Mouse (Mus musculus) MEL (cell line): ENCODE results near the gene Tmeff1. TPM values are rescaled to one million over a fixed set of nuclear protein-coding genes. Genes with fewer than 3 reads are reported as not detected.

Experiments used
- DNase-seq: peaks from one replicate; pipeline ENCODE4 v3.0.0; 2011; ENCODE audit warnings: low read depth, low spot score
- H3K27ac ChIP-seq: 2 replicates; pipeline ENCODE4 v1.5.1; 2012; ENCODE audit warnings: low read depth, mild to moderate bottlenecking, control low read depth, low read length, moderate library complexity; ENCODE audit not compliant: control insufficient read depth
- H3K27me3 ChIP-seq, 2 experiments: fragments of 150-350 bp in 1 of 2; sonication (generic) in 1 of 2; 2 replicates each; pipeline ENCODE4 v1.6.1; 2012; ENCODE audit warnings: low read length in 2 of 2, mild to moderate bottlenecking in 2 of 2, improper control_type of control experiment in 1 of 2, moderate library complexity in 1 of 2; ENCODE audit not compliant: insufficient read depth in 2 of 2, control insufficient read depth in 1 of 2
- H3K36me3 ChIP-seq, 2 experiments: 2 replicates each; pipeline ENCODE4 v1.6.1; 2012 to 2014; ENCODE audit warnings: low read length in 2 of 2, improper control_type of control experiment in 1 of 2, inconsistent platforms in 1 of 2, mild to moderate bottlenecking in 1 of 2; ENCODE audit not compliant: insufficient read depth in 2 of 2, control insufficient read depth in 1 of 2
- H3K4me1 ChIP-seq, 2 experiments: fragments of 150-350 bp in 1 of 2; sonication (generic) in 1 of 2; 2 replicates each; pipeline ENCODE4 v1.6.1; 2012; ENCODE audit warnings: low read length in 2 of 2, improper control_type of control experiment in 1 of 2, mild to moderate bottlenecking in 1 of 2; ENCODE audit not compliant: insufficient read depth in 2 of 2, control insufficient read depth in 1 of 2
- H3K4me3 ChIP-seq, 2 experiments: fragments of 150-350 bp in 1 of 2; sonication (generic) in 1 of 2; 2 replicates each; pipeline ENCODE4 v1.5.1; 2012; ENCODE audit warnings: low read depth in 2 of 2, low read length in 2 of 2, mild to moderate bottlenecking in 2 of 2, moderate library complexity in 2 of 2, control low read depth in 1 of 2, improper control_type of control experiment in 1 of 2; ENCODE audit not compliant: control insufficient read depth in 1 of 2, insufficient read depth in 1 of 2
- H3K79me2 ChIP-seq: 2 replicates; pipeline ENCODE4 v1.6.1; 2012; ENCODE audit warnings: mild to moderate bottlenecking, low read length, moderate library complexity; ENCODE audit not compliant: control insufficient read depth, poor library complexity, insufficient read depth
- H3K9ac ChIP-seq: 2 replicates; pipeline ENCODE4 v1.6.1; 2012; ENCODE audit warnings: low read depth, mild to moderate bottlenecking, control low read depth, low read length, moderate library complexity; ENCODE audit not compliant: control insufficient read depth, poor library complexity, severe bottlenecking
- H3K9me3 ChIP-seq: fragments of 150-350 bp; sonication (generic); replicated peaks from 2 replicates; pipeline ENCODE4 v1.6.1; 2012; ENCODE audit warnings: mild to moderate bottlenecking, low read length, improper control_type of control experiment, moderate library complexity; ENCODE audit not compliant: insufficient read depth
- BHLHE40 ChIP-seq: IDR thresholded peaks from 2 replicates; pipeline ENCODE4 v1.6.1; 2012; ENCODE audit warnings: low read depth, mild to moderate bottlenecking, inconsistent platforms, low read length, improper control_type of control experiment, borderline replicate concordance
- CHD1 ChIP-seq: IDR thresholded peaks from 2 replicates; pipeline ENCODE4 v1.6.1; 2012; ENCODE audit warnings: low read depth, mild to moderate bottlenecking, inconsistent platforms, low read length, improper control_type of control experiment
- CHD2 ChIP-seq: IDR thresholded peaks from 2 replicates; pipeline ENCODE4 v1.6.1; 2011; ENCODE audit warnings: low read length, improper control_type of control experiment
- CTCF ChIP-seq, 3 experiments: IDR thresholded peaks in 2 of 3; conservative IDR thresholded peaks in 1 of 3; 2 replicates each; pipeline ENCODE4 v1.5.1; 2011 to 2012; ENCODE audit warnings: low read length in 3 of 3, low read depth in 2 of 3, mild to moderate bottlenecking in 2 of 3, improper control_type of control experiment in 1 of 3, inconsistent platforms in 1 of 3, mixed read lengths in 1 of 3, moderate library complexity in 1 of 3; ENCODE audit not compliant: control insufficient read depth in 1 of 3, insufficient read depth in 1 of 3, poor library complexity in 1 of 3, severe bottlenecking in 1 of 3
- E2F4 ChIP-seq: IDR thresholded peaks from 2 replicates; pipeline ENCODE4 v1.6.1; 2011; ENCODE audit warnings: low read depth, low read length, improper control_type of control experiment, borderline replicate concordance
- ELF1 ChIP-seq: IDR thresholded peaks from 2 replicates; pipeline ENCODE4 v1.6.1; 2014; ENCODE audit warnings: low read depth, mild to moderate bottlenecking, inconsistent platforms, low read length, improper control_type of control experiment, moderate library complexity
- ETS1 ChIP-seq: IDR thresholded peaks from 2 replicates; pipeline ENCODE4 v1.6.1; 2012; ENCODE audit warnings: low read depth, mild to moderate bottlenecking, inconsistent platforms, low read length, improper control_type of control experiment, moderate library complexity
- GATA1 ChIP-seq: IDR thresholded peaks from 2 replicates; pipeline ENCODE4 v1.6.1; 2011; ENCODE audit warnings: low read depth, low read length, improper control_type of control experiment
- HCFC1 ChIP-seq: IDR thresholded peaks from 2 replicates; pipeline ENCODE4 v1.6.1; 2012; ENCODE audit warnings: low read depth, mild to moderate bottlenecking, inconsistent platforms, low read length, improper control_type of control experiment, moderate library complexity
- JUND ChIP-seq: IDR thresholded peaks from 2 replicates; pipeline ENCODE4 v1.6.1; 2011; ENCODE audit warnings: low read depth, mild to moderate bottlenecking, improper control_type of control experiment, low read length
- MAFK ChIP-seq: IDR thresholded peaks from 2 replicates; pipeline ENCODE4 v1.6.1; 2011; ENCODE audit warnings: low read depth, mild to moderate bottlenecking, low read length, improper control_type of control experiment, borderline replicate concordance
- MAZ ChIP-seq: IDR thresholded peaks from 2 replicates; pipeline ENCODE4 v1.6.1; 2012; ENCODE audit warnings: low read depth, mild to moderate bottlenecking, inconsistent platforms, low read length, improper control_type of control experiment
- MYC ChIP-seq: IDR thresholded peaks from 2 replicates; pipeline ENCODE4 v1.6.1; 2011; ENCODE audit warnings: low read depth, mild to moderate bottlenecking, low read length, improper control_type of control experiment, moderate library complexity
- NELFE ChIP-seq: IDR thresholded peaks from 2 replicates; pipeline ENCODE4 v1.6.1; 2011; ENCODE audit warnings: low read depth, low read length, improper control_type of control experiment
- NRF1 ChIP-seq: IDR thresholded peaks from 2 replicates; pipeline ENCODE4 v1.6.1; 2014; ENCODE audit warnings: low read depth, mild to moderate bottlenecking, inconsistent platforms, low read length, improper control_type of control experiment, moderate library complexity; ENCODE audit not compliant: poor library complexity, insufficient read depth, severe bottlenecking
- RCOR1 ChIP-seq: IDR thresholded peaks from 2 replicates; pipeline ENCODE4 v1.6.1; 2012; ENCODE audit warnings: low read depth, mild to moderate bottlenecking, inconsistent platforms, low read length, improper control_type of control experiment
- SIN3A ChIP-seq: IDR thresholded peaks from 2 replicates; pipeline ENCODE4 v1.6.1; 2012; ENCODE audit warnings: low read length, improper control_type of control experiment, inconsistent platforms
- SMC3 ChIP-seq: IDR thresholded peaks from 2 replicates; pipeline ENCODE4 v1.6.1; 2011; ENCODE audit warnings: low read depth, low read length, improper control_type of control experiment
- TAL1 ChIP-seq: IDR thresholded peaks from 2 replicates; pipeline ENCODE4 v1.6.1; 2012; ENCODE audit warnings: mild to moderate bottlenecking, inconsistent platforms, low read length, moderate library complexity, mixed read lengths
- TCF12 ChIP-seq: IDR thresholded peaks from 2 replicates; pipeline ENCODE4 v1.6.1; 2014; ENCODE audit warnings: low read depth, mild to moderate bottlenecking, inconsistent platforms, low read length, improper control_type of control experiment, moderate library complexity
- UBTF ChIP-seq: IDR thresholded peaks from 2 replicates; pipeline ENCODE4 v1.6.1; 2012; ENCODE audit warnings: low read depth, mild to moderate bottlenecking, inconsistent platforms, low read length, improper control_type of control experiment, moderate library complexity, borderline replicate concordance; ENCODE audit not compliant: insufficient read depth
- USF2 ChIP-seq, 2 experiments: IDR thresholded peaks; 2 replicates each; pipeline ENCODE4 v1.6.1; 2011 to 2012; ENCODE audit warnings: improper control_type of control experiment in 2 of 2, low read length in 2 of 2, borderline replicate concordance in 1 of 2, inconsistent platforms in 1 of 2, low read depth in 1 of 2, mild to moderate bottlenecking in 1 of 2; ENCODE audit not compliant: insufficient read depth in 1 of 2
- ZC3H11A ChIP-seq: IDR thresholded peaks from 2 replicates; pipeline ENCODE4 v1.6.1; 2012; ENCODE audit warnings: low read depth, mild to moderate bottlenecking, inconsistent platforms, low read length, improper control_type of control experiment
- ZNF384 ChIP-seq: IDR thresholded peaks from 2 replicates; pipeline ENCODE4 v1.6.1; 2012; ENCODE audit warnings: low read depth, mild to moderate bottlenecking, inconsistent platforms, low read length, improper control_type of control experiment
- polyA plus RNA-seq, 2 experiments: library from polyadenylated mRNA; stranded (reverse) in 1 of 2; unstranded in 1 of 2; fragments of >175 nt in 1 of 2; fragments of >200 nt in 1 of 2; gene quantifications; 2 replicates each; pipeline versions ENCODE4 v1.2.1 to v1.2.4; 2012; ENCODE audit warnings: low replicate concordance in 2 of 2, low read depth in 1 of 2; ENCODE audit not compliant: insufficient read length in 2 of 2, insufficient read depth in 1 of 2, missing spikeins in 1 of 2
- total RNA-seq: library from RNA; depleted of rRNA; stranded (reverse); fragments of 300-350 nt; gene quantifications from 2 replicates; pipeline ENCODE4 v1.2.3, GENCODE M21; 2012

Gene Tmeff1
- total and polyA plus RNA-seq, 3 experiments: not detected

- Histone ChIP-seq H3K4me3 (no peak overlapping the region), H3K9ac (no peak overlapping the region), H3K9me3 (no peaks in the 10 kb centered on the region), H3K27ac (no peak overlapping the region), H3K4me1 (no peaks in the 10 kb centered on the region), H3K79me2 (no peaks in the 10 kb centered on the region), H3K27me3 (no peaks in the 10 kb centered on the region), H3K36me3 (no peaks in the 10 kb centered on the region)
- no peak for DNase-seq
- no peak for TF ChIP-seq BHLHE40
- TF ChIP-seq SMC3: no peak
- TF ChIP-seq CHD1: no peak
- no peak for TF ChIP-seq CTCF (IDR thresholded peaks at IDR 0.05 in 2 of 3, conservative IDR thresholded peaks at IDR 0.05 in 1 of 3; ENCODE audit: control insufficient read depth in 1 of 3, insufficient read depth in 1 of 3, low read depth in 2 of 3, low read length in 3 of 3, poor library complexity in 1 of 3, severe bottlenecking in 1 of 3)
- no peak for TF ChIP-seq NRF1
- TF ChIP-seq NELFE: no peak
- TF ChIP-seq ZNF384: no peak
- TF ChIP-seq ETS1: no peak
- TF ChIP-seq TCF12: no peak
- no peak for TF ChIP-seq RCOR1
- no peak for TF ChIP-seq HCFC1
- no peak for TF ChIP-seq MYC
- TF ChIP-seq E2F4: no peak
- TF ChIP-seq ELF1: no peak
- no peak for TF ChIP-seq GATA1
- no peak for TF ChIP-seq UBTF
Observed at GRCm38 (mm10) chr4:48650617-48651360, 65.8 kb downstream of the Tmeff1 start.

GRCm38 (mm10) chr4:48654118-48654517, 69.1 kb downstream of the Tmeff1 start:
- Histone ChIP-seq H3K27ac (no peak overlapping the region), H3K9ac (no peak overlapping the region), H3K4me1 (no peaks in the 10 kb centered on the region), H3K36me3 (no peaks in the 10 kb centered on the region), H3K4me3 (no peak overlapping the region), H3K9me3 (no peaks in the 10 kb centered on the region), H3K79me2 (no peaks in the 10 kb centered on the region), H3K27me3 (no peaks in the 10 kb centered on the region)
- TF ChIP-seq CHD1 (no peak), TAL1 (no peak), SIN3A (no peak), MAZ (no peak), ZC3H11A (no peak), USF2 (IDR thresholded peaks at IDR 0.05; ENCODE audit: borderline replicate concordance in 1 of 2, insufficient read depth in 1 of 2, low read depth in 1 of 2, low read length in 2 of 2) (no peak), UBTF (no peak), JUND (no peak), E2F4 (no peak), ZNF384 (no peak), TCF12 (no peak), RCOR1 (no peak), GATA1 (no peak), MAFK (no peak), CHD2 (no peak), MYC (no peak), ETS1 (no peak)
- DNase-seq: no peak
